Mouse (Mus musculus) spleen, postnatal 10 days (tissue): ENCODE measurements around the gene Lefty2.
"Not testable (repeated sequence)": the region's sequence is repeated elsewhere in the genome, so short reads cannot be mapped to it uniquely, and the experiment has no call there.

Experiments used
- DNase-seq, 2 experiments: peaks; one replicate each; pipeline ENCODE4 v3.0.0; 2021 to 2022; ENCODE audit warnings: low spot score in 2 of 2

Gene Lefty2

GRCm38 (mm10) chr1:180894088-180894987, 1.4 kb downstream of the Lefty2 start:
- not testable (repeated sequence) for DNase-seq

GRCm38 (mm10) chr1:180901107-180901506, 8.2 kb downstream of the Lefty2 start:
- DNase-seq = peak in 1 of 2 experiments; percentile 61

GRCm38 (mm10) chr1:180902915-180903314, 10.0 kb downstream of the Lefty2 start:
- DNase-seq = peak; percentile 70 to 84

GRCm38 (mm10) chr1:180903666-180904038, 10.7 kb downstream of the Lefty2 start:
- DNase-seq = no peak

GRCm38 (mm10) chr1:180904039-180904814, 11.3 kb downstream of the Lefty2 start, which contains the start of gene Pycr2:
TSS of gene Pycr2 (plus strand) at chr1:180904293.
- DNase-seq = peak; percentile 92 to 96

- DNase-seq = no peak
Observed at GRCm38 (mm10) chr1:180904815-180905080, 11.8 kb downstream of the Lefty2 start.

GRCm38 (mm10) chr1:180905307-180905706, 12.4 kb downstream of the Lefty2 start:
- DNase-seq = no peak

GRCm38 (mm10) chr1:180905876-180906275, 13.0 kb downstream of the Lefty2 start:
- no peak for DNase-seq

GRCm38 (mm10) chr1:180906461-180907147, 13.7 kb downstream of the Lefty2 start:
- peak in 1 of 2 experiments; percentile 56 for DNase-seq

- no peak for DNase-seq
Observed at GRCm38 (mm10) chr1:180911138-180911537, 18.2 kb downstream of the Lefty2 start.

GRCm38 (mm10) chr1:180911653-180912287, 18.9 kb downstream of the Lefty2 start:
- DNase-seq = peak in 1 of 2 experiments; percentile 42

- DNase-seq = no peak
Observed at GRCm38 (mm10) chr1:180912792-180913191, 19.9 kb downstream of the Lefty2 start.

GRCm38 (mm10) chr1:180913797-180914196, 20.9 kb downstream of the Lefty2 start:
- no peak for DNase-seq

- DNase-seq = no peak
Observed at GRCm38 (mm10) chr1:180916425-180916824, 23.5 kb downstream of the Lefty2 start.

- no peak for DNase-seq
Observed at GRCm38 (mm10) chr1:180917053-180917452, 24.1 kb downstream of the Lefty2 start.

- DNase-seq = peak in 1 of 2 experiments; percentile 66
Observed at GRCm38 (mm10) chr1:180919686-180920085, 26.8 kb downstream of the Lefty2 start.

GRCm38 (mm10) chr1:180922273-180923048, 29.6 kb downstream of the Lefty2 start:
- peak in 1 of 2 experiments; percentile 69 for DNase-seq

GRCm38 (mm10) chr1:180924737-180925136, 31.8 kb downstream of the Lefty2 start:
- no peak for DNase-seq

- no peak for DNase-seq
Observed at GRCm38 (mm10) chr1:180926286-180926685, 33.4 kb downstream of the Lefty2 start.

GRCm38 (mm10) chr1:180929599-180929998, 36.7 kb downstream of the Lefty2 start:
- DNase-seq = no peak

- DNase-seq = no peak
Observed at GRCm38 (mm10) chr1:180931106-180931505, 38.2 kb downstream of the Lefty2 start.
